Comparison of ENCODE assay signal across 7 mouse cellular contexts in the genomic region with DNA sequence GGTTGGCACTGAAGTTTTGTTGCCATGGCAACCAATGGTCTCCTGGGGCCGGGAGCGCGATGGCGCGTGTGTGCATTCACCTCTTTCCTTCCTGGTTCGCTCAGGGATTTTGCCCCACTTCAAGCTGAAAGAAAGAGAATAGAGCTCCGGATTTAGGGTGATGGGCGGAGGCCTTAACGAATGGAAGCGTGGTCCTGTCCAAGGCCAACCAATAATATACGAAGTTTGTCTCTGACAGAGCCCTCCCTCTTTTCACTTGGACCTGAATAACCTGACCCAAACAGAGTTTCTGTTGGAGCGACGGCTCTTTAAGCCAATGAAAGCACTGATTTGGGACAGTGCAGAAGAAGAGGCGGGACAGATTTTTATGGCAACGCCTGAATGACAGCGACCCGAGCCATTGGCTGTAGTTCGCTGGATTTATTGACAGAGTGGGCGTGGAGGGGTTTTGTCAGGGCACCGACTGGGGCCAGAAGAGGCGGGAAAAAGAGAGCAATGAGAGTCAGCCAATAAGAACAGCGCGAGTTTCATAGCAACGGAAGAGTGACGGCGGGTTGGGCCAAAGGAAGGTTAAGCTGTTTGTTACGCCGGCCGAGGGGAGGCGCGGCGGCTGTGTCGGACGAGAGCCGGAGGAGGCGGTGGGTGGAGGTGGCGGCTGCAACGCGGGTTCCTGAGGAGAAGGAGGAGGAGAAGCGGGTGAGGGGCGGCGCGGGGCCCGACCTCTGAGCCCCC. TPM values are rescaled to one million over a fixed set of nuclear protein-coding genes. Genes with fewer than 3 reads are reported as not detected.
A peak's percentile ranks its signal among the peaks of the same experiment; 100 is the strongest.
DNase-seq lines count a peak whose midpoint lies in the region; ATAC-seq lines count a peak whose summit lies in the region.

TSS of gene Kmt5c (plus strand) at position 572 of the 732 bp plus-strand sequence.

- peaks cover 4% of the 10 kb centered on the region; the same call in 1 of the 2 replicates for H3K36me3 ChIP-seq in intestine, embryonic 16.5 days (ENCODE audit: control insufficient read depth, insufficient read depth, low read length)
- no peaks in the 10 kb centered on the region for H3K36me3 ChIP-seq in midbrain, embryonic 11.5 days (ENCODE audit: control insufficient read depth, insufficient read depth, low read length)

- H3K4me2 ChIP-seq in intestine, embryonic 16.5 days (ENCODE audit: low read depth, low read length): peak within 1 kb of the TSS; percentile 68
- peak within 1 kb of the TSS; percentile 59 for H3K4me2 ChIP-seq in midbrain, embryonic 11.5 days

- ATAC-seq in intestine, embryonic 16.5 days: peak; percentile 96
- peak; percentile 97 for ATAC-seq in midbrain, embryonic 11.5 days (ENCODE audit: low FRiP score)

- peak; percentile 100 for DNase-seq in adrenal gland, adult 8-10 months
- DNase-seq in embryo, embryonic 9.5 days (ENCODE audit: extremely low spot score): peak; percentile 96
- DNase-seq in gastrocnemius, postnatal 4 days (ENCODE audit: low spot score in 2 of 2): peak; percentile 87 to 97
- DNase-seq in left cerebral cortex, postnatal 36 days (ENCODE audit: low spot score in 2 of 2): peak; percentile 96 to 99
- peak; percentile 99 for DNase-seq in midbrain, embryonic 11.5 days (ENCODE audit: low spot score, missing footprints)
- peak; percentile 100 for DNase-seq in skeletal muscle tissue, adult 2 months (ENCODE audit: low read depth, low spot score)

- H3K4me3 ChIP-seq in intestine, embryonic 16.5 days (ENCODE audit: low read length): peak within 1 kb of the TSS; percentile 80
- H3K4me3 ChIP-seq in midbrain, embryonic 11.5 days (ENCODE audit: low read depth, low read length): peak within 1 kb of the TSS; percentile 58

- H3K9ac ChIP-seq in intestine, embryonic 16.5 days (ENCODE audit: low read depth, low read length): peak within 1 kb of the TSS; percentile 84
- peak within 1 kb of the TSS; percentile 84 for H3K9ac ChIP-seq in midbrain, embryonic 11.5 days (ENCODE audit: low read length)

- peaks cover 23% of the 10 kb centered on the region for H3K4me1 ChIP-seq in intestine, embryonic 16.5 days (ENCODE audit: control insufficient read depth, insufficient read depth, low read length)
- peaks cover 19% of the 10 kb centered on the region for H3K4me1 ChIP-seq in midbrain, embryonic 11.5 days (ENCODE audit: control insufficient read depth, insufficient read depth, low read length)

- WGBS in intestine, embryonic 16.5 days: under 1% methylated on average over 36 of the region's 44 CpGs
- WGBS in midbrain, embryonic 11.5 days: under 1% methylated on average over 43 of the region's 44 CpGs

- H3K9me3 ChIP-seq in intestine, embryonic 16.5 days (ENCODE audit: control insufficient read depth, low read length): no peaks in the 10 kb centered on the region
- no peaks in the 10 kb centered on the region for H3K9me3 ChIP-seq in midbrain, embryonic 11.5 days (ENCODE audit: control insufficient read depth, low read length)

- peak within 1 kb of the TSS; percentile 89 for H3K27ac ChIP-seq in intestine, embryonic 16.5 days (ENCODE audit: low read length)
- peak within 1 kb of the TSS; percentile 73 for H3K27ac ChIP-seq in midbrain, embryonic 11.5 days (ENCODE audit: low read depth, low read length)

- no peaks in the 10 kb centered on the region for H3K27me3 ChIP-seq in intestine, embryonic 16.5 days (replicated peaks; ENCODE audit: control insufficient read depth, insufficient read depth, low read length)
- no peaks in the 10 kb centered on the region for H3K27me3 ChIP-seq in midbrain, embryonic 11.5 days (ENCODE audit: control insufficient read depth, insufficient read depth, low read length)

- intact Hi-C loops in left cerebral cortex, postnatal 36 days (cut with DNase I): loop anchor here (1.0 kb wide), 1 partner anchor 50 kb away; the partner anchor contains the start of gene Tmem238

RNA-seq across cellular contexts. Expression of gene Kmt5c, which starts in this region (rescaled TPM):
- 10 to 100 TPM; 31.0 to 59.8 (median 43.8) TPM for total RNA-seq in adrenal gland, adult 8-10 months (2022)
- 10 to 100 TPM; 33.2 to 39.2 TPM for total RNA-seq in gastrocnemius, postnatal 4 days (2021)
- 66.7 and 76.0 TPM in 2 replicates for polyA plus RNA-seq in intestine, embryonic 16.5 days (2015; fragmentation: Nextera tagmentation; extraction: Ambion mirVana)
- total RNA-seq in left cerebral cortex, postnatal 36 days (2021): 10 to 100 TPM; 18.9 to 35.8 TPM
- 65.4 and 71.5 TPM in 2 replicates for polyA plus RNA-seq in midbrain, embryonic 11.5 days (2014; fragmentation: Nextera tagmentation; extraction: Ambion mirVana)

Comparison
In these comparisons a context has a peak if more than half of its experiments do, and no peak if none do; other contexts are left out.
1. Peak in every context shown above with its lines: DNase-seq, ATAC-seq, H3K4me3 ChIP-seq and H3K27ac ChIP-seq.